Mouse (Mus musculus): ENCODE measurements around the gene Gm5926. TPM values are rescaled to one million over a fixed set of nuclear protein-coding genes. Genes with fewer than 3 reads are reported as not detected.
"Not testable (repeated sequence)": the region's sequence is repeated elsewhere in the genome, so short reads cannot be mapped to it uniquely, and the experiment has no call there.

The Gm5926 gene
- polyA plus RNA-seq (2015; fragmentation: Nextera tagmentation; extraction: Ambion mirVana), result not detected in 2 replicates

GRCm38 (mm10) chrX:32650416-32650815 is at the start of gene Gm5926:
Gene Gm5926, plus strand, starts transcription at chrX:32650716.
- not testable (repeated sequence) for ATAC-seq (ENCODE audit: insufficient number of reproducible peaks, low FRiP score, low TSS enrichment, low read depth); H3K27ac ChIP-seq (replicated peaks); H3K27me3 ChIP-seq; H3K36me3 ChIP-seq; H3K9ac ChIP-seq; H3K4me2 ChIP-seq (replicated peaks); H3K4me3 ChIP-seq (replicated peaks); H3K9me3 ChIP-seq (replicated peaks); H3K4me1 ChIP-seq
- no CpG with 5 or more reads among the region's 1 CpGs for WGBS

DNA sequence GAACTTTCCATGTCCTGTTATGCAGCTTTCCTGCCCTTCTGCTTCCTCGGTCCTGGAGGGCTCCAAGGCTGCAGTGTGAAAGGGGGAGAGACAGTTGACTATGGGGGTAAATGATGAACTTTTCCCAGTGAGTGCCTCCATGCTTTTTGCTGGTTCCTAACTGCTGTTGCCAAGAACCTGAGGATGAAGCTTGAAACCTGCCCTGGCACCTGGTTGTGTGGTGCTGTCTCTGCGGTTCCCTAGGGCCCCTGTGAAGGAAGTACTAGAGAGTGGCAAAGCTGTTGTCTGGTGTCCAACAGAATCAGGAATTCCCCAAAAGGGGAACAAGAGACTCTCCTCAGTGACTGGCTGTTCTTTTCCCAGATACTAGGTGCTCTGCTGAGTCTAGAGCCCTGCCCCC is 49.5 kb upstream of the Gm5926 start:
- not testable (repeated sequence) for H3K4me1 ChIP-seq; H3K9me3 ChIP-seq (replicated peaks); H3K4me3 ChIP-seq (replicated peaks); H3K4me2 ChIP-seq (replicated peaks); H3K27me3 ChIP-seq; H3K36me3 ChIP-seq; ATAC-seq (ENCODE audit: insufficient number of reproducible peaks, low FRiP score, low TSS enrichment, low read depth); H3K9ac ChIP-seq; H3K27ac ChIP-seq (replicated peaks)
- WGBS, result 83% methylated on average over 1 of the region's 2 CpGs

DNA sequence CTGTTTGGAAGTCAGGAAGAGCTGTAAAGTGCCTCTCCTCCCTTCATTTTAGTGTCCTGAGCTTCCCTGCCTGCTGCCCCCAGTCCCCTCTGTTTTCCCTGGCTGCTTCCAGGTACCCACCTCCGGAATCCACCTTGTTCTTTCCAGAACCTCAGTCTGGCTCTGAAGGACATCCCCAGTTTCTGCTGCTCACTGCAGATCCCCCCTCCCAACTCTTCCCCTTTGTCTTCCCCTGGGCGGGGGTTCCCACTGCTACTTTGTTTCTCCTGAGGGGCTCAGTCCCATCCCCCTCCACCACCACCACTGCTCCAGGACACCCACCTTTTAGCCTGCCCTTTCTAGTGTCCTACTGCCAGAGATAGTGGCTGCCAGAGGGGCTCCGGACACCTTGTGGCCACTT is 49.1 kb upstream of the Gm5926 start:
- WGBS, result 83% methylated on average over 3 of the region's 3 CpGs
- H3K4me3 ChIP-seq (replicated peaks); H3K4me2 ChIP-seq (replicated peaks); H3K9ac ChIP-seq; H3K9me3 ChIP-seq (replicated peaks); H3K4me1 ChIP-seq; ATAC-seq (ENCODE audit: insufficient number of reproducible peaks, low FRiP score, low TSS enrichment, low read depth); H3K27me3 ChIP-seq; H3K27ac ChIP-seq (replicated peaks); H3K36me3 ChIP-seq: not testable (repeated sequence)

Other genes with a start within 250 kb of the Gm5926 start
- not detected in 2 replicates for gene Btbd35f1, start 90.7 kb upstream of the Gm5926 start, polyA plus RNA-seq (2015; fragmentation: Nextera tagmentation; extraction: Ambion mirVana)
- gene Btbd35f21, start 75.4 kb downstream of the Gm5926 start, polyA plus RNA-seq (2015; fragmentation: Nextera tagmentation; extraction: Ambion mirVana), result not detected in 2 replicates
- not detected in 2 replicates for gene Btbd35f30, start 243.9 kb downstream of the Gm5926 start, polyA plus RNA-seq (2015; fragmentation: Nextera tagmentation; extraction: Ambion mirVana)

Measured in embryonic facial prominence, embryonic 15.5 days (tissue).